Mouse (Mus musculus): ENCODE results near the gene Dqx1. TPM values are rescaled to one million over a fixed set of nuclear protein-coding genes. Genes with fewer than 3 reads are reported as not detected.

Dqx1 gene
- polyA plus RNA-seq, 1 experiment = 0.84 TPM

DNA sequence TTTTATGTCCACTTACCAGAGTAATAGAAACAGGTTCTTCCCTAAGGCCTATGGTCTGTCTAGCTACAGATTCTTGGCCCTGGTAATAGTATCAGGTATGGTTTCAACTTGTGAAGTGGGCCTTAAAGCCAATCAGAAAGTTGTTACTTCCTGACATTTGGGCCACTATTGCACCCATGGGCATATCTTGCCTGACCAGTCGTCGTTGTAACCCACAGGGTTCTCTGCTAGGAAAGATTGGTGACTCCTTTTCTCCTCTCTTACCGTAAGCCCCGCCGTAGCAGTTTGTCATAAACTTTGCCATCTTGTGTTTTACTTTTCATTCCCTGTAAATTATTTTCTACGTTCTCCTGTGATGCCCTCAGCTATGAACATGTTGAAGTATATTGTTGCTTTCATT lies 37.5 kb upstream of the Dqx1 start:
- H3K4me1 ChIP-seq (ENCODE audit: control insufficient read depth, insufficient read depth, low read length) = peaks cover 29% of the 10 kb centered on the region
- TF ChIP-seq POLR2A (IDR thresholded peaks at IDR 0.05; ENCODE audit: low read depth, low read length) = no peak
- TF ChIP-seq CTCF (IDR thresholded peaks at IDR 0.05; ENCODE audit: borderline replicate concordance, insufficient read depth, low read length) = no peak
- H3K4me3 ChIP-seq (ENCODE audit: insufficient read depth, low read length) = no peak overlapping the region
- no peak overlapping the region for H3K27ac ChIP-seq (ENCODE audit: insufficient read depth, low read length)

DNA sequence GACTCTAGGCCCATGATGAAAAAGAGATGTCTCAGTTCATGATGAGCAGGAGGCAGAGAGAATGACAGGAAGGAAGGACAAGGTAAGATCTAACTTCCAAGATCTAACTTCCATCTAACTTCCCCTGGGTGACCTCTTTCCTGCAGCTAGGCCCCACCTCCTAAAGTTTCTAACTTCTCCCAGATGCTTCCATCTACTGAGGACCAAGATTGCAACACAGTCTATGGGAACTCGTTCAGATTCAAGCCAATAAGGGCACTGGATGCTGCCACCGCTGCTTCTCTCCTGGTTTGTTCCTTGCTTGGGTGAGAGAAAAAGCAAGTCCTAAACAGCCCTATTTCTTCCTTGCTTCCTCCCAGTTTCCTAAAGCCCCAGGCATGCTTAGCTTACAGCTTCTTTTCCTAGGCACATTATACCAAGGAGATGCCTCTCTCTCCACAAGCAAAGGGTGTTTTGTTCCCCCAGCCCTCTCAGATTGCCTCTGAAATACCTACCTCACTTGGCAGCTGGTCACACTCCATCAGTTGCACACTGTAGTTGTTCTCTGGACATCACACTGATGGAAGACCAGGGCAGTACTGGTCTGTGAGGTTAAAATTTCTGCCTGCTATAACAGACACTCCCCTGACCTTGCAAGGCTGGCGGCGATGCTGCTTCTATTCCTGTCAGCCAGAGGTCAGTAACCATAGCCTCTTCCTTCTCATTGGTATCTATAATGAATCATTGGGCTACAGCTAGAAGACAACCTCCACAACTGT lies 36.6 kb upstream of the Dqx1 start:
- TF ChIP-seq CTCF (IDR thresholded peaks at IDR 0.05; ENCODE audit: borderline replicate concordance, insufficient read depth, low read length) = no peak
- TF ChIP-seq POLR2A (IDR thresholded peaks at IDR 0.05; ENCODE audit: low read depth, low read length) = no peak
- peaks cover 27% of the 10 kb centered on the region for H3K4me1 ChIP-seq (ENCODE audit: control insufficient read depth, insufficient read depth, low read length)
- no peak overlapping the region for H3K27ac ChIP-seq (ENCODE audit: insufficient read depth, low read length)
- H3K4me3 ChIP-seq (ENCODE audit: insufficient read depth, low read length) = no peak overlapping the region

DNA sequence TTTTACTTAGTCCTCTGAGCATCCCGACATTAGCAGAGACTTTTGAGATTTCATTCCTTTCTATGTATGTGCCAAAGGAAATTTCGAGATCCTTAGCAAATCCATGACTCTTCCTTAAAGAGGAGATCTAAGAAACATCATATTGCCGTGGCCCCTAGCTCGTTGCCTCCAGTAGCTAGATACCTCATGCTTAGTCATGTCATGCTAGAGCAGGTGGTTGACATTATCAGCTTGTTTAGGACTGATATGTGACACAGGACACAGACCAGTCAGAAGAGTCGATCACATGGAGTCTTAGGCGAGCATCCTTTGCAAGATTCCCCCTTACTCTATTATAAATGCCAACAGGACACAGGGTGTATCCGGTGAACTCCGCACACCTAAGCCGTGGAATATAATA lies 34.6 kb upstream of the Dqx1 start:
- Histone ChIP-seq H3K27ac (ENCODE audit: insufficient read depth, low read length) (peak overlapping the region; percentile 95; the same call in 1 of the 2 replicates), H3K4me1 (ENCODE audit: control insufficient read depth, insufficient read depth, low read length) (peaks cover 26% of the 10 kb centered on the region), H3K4me3 (ENCODE audit: insufficient read depth, low read length) (no peak overlapping the region)
- no peak for TF ChIP-seq POLR2A (IDR thresholded peaks at IDR 0.05; ENCODE audit: low read depth, low read length)
- TF ChIP-seq CTCF (IDR thresholded peaks at IDR 0.05; ENCODE audit: borderline replicate concordance, insufficient read depth, low read length) = no peak

DNA sequence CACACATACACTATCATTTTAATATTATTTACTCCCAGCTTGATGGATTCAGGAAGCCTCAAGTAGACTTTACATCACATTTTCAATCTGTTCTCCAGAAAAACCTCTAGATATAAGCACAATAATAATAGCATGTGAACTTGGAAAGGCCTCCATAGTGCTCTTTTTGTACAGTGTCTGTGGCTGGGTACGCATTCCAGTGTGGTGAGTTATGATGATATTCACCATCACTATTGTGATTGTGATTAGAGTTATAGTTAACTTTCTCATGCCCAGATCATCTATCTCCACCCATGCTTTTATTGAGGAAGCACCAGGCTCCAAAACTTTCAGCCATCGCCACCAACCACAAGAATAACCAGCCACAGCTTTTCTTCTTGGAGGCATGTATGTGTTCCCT lies 33.9 kb upstream of the Dqx1 start:
- peak overlapping the region; percentile 95 for H3K27ac ChIP-seq (ENCODE audit: insufficient read depth, low read length)
- H3K4me1 ChIP-seq (ENCODE audit: control insufficient read depth, insufficient read depth, low read length) = peaks cover 32% of the 10 kb centered on the region
- TF ChIP-seq POLR2A (IDR thresholded peaks at IDR 0.05; ENCODE audit: low read depth, low read length) (no peak), CTCF (IDR thresholded peaks at IDR 0.05; ENCODE audit: borderline replicate concordance, insufficient read depth, low read length) (no peak)
- H3K4me3 ChIP-seq (ENCODE audit: insufficient read depth, low read length) = no peak overlapping the region

DNA sequence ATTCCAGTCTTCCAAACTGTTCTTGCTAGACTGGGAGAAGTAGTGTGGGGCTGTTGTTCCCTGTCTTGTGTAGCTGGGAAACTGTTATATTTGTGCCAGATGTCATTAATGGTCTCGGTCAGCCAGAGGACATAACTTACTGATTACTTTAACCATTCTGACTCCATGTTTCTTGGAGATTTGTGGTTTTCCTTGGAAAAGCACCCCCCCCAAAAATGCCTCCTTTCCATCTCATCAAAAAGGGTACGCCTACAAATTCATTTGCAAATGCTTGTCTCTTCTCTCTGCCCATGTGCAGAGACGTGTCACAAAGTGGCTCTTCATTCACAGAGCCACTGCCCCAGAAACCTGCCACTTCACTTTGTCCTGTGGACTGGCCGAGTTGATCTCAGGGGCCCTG lies 33.2 kb upstream of the Dqx1 start:
- Histone ChIP-seq H3K4me3 (ENCODE audit: insufficient read depth, low read length) (no peak overlapping the region), H3K27ac (ENCODE audit: insufficient read depth, low read length) (peak overlapping the region; percentile 95), H3K4me1 (ENCODE audit: control insufficient read depth, insufficient read depth, low read length) (peaks cover 36% of the 10 kb centered on the region)
- TF ChIP-seq POLR2A (IDR thresholded peaks at IDR 0.05; ENCODE audit: low read depth, low read length) = no peak; the same call in 1 of the 2 replicates

DNA sequence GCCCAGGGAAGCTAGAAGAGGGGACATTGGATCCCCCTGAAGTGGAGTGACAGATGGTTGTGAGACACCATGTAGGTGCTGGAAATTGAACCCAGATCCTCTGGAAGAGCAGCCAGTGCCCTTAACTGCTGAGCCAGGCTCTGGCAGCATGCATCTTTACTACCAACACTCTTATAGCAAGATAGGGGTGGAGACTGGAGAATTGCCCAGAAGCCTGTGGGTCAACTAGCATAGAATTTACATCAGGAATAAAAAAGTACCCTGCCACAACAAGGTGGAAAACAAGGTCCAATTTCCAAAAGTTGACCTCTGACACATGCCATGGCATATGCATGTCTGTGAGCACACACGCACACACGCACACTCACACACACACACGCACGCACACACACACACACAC lies 32.4 kb upstream of the Dqx1 start:
- Histone ChIP-seq H3K27ac (ENCODE audit: insufficient read depth, low read length) (peak overlapping the region; percentile 95), H3K4me3 (ENCODE audit: insufficient read depth, low read length) (no peak overlapping the region)
- 0 out of 2 replicates have a peak, but pooled peaks have one; percentile 30 for TF ChIP-seq POLR2A (IDR thresholded peaks at IDR 0.05; ENCODE audit: low read depth, low read length)
- no peak for TF ChIP-seq CTCF (IDR thresholded peaks at IDR 0.05; ENCODE audit: borderline replicate concordance, insufficient read depth, low read length)

DNA sequence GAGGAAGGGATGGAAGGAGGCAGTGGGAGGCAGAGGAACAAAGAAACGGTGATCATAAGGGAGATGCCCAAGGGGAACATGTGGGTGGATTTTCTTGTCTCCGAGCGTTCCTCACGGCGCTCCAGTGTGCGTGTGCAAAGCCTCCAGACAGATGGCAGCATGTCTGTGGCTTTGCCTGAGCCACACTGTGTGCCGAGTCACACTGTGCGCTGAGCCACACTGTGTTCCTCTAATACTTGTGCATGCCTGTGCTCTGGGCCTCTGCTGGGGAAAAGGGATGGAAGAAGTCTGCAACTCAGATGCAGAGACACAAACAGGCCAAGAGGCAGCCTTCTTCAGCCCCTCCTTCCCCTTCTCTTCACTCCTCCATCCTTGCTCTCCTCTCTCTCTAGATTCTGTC lies 30.4 kb upstream of the Dqx1 start:
- peaks cover 38% of the 10 kb centered on the region for H3K4me1 ChIP-seq (ENCODE audit: control insufficient read depth, insufficient read depth, low read length)
- no peak for TF ChIP-seq CTCF (IDR thresholded peaks at IDR 0.05; ENCODE audit: borderline replicate concordance, insufficient read depth, low read length)
- no peak for TF ChIP-seq POLR2A (IDR thresholded peaks at IDR 0.05; ENCODE audit: low read depth, low read length)
- peak overlapping the region; percentile 47 for H3K27ac ChIP-seq (ENCODE audit: insufficient read depth, low read length)
- H3K4me3 ChIP-seq (ENCODE audit: insufficient read depth, low read length) = no peak overlapping the region

More for the DNA sequence above, 32.4 kb upstream of the Dqx1 start:
- H3K4me1 ChIP-seq (ENCODE audit: control insufficient read depth, insufficient read depth, low read length) = peaks cover 36% of the 10 kb centered on the region

DNA sequence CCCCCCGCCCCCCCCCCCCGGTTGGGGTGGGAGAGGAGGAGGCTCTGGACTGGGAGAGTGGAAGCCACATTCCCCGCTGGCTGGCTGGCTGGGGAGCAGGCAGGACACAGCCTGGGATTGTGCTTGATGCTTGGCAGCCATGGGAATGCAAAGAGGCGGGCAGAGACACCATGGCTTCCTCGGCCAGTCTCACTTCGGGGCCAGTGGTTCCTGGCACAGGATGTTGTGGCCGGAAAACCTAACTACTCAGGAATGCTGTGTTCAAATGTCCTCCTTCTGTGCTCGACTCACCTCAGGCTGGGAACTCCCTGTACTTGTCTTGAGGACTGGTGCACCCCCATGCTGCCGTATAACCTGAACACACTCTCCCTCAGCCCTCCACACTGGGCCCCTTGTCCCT lies 29.9 kb upstream of the Dqx1 start:
- peak overlapping the region; percentile 51 for H3K27ac ChIP-seq (ENCODE audit: insufficient read depth, low read length)

DNA sequence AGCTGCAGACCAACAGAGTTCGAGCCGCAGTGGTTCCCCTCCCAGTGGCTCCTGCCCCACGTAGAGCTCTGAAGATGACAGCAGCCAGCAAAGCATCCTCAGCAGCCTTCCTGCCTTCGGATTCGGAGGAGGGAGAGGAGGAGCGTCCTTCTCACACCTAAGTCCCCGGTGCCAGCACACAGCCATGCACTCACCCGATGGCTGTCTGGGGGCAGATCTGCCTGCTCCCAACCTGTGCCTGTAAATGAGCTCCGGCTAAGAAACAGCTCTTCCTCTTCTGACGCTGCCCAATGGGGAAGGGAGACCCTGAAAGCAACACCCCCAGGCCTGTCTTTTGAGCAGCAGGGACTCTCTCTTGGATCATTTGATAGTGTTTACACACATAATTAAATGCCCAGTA lies 27.9 kb upstream of the Dqx1 start:
- Histone ChIP-seq H3K4me3 (ENCODE audit: insufficient read depth, low read length) (no peak overlapping the region), H3K4me1 (ENCODE audit: control insufficient read depth, insufficient read depth, low read length) (peaks cover 25% of the 10 kb centered on the region), H3K27ac (ENCODE audit: insufficient read depth, low read length) (peak overlapping the region; percentile 51; the same call in 1 of the 2 replicates)
- TF ChIP-seq CTCF (IDR thresholded peaks at IDR 0.05; ENCODE audit: borderline replicate concordance, insufficient read depth, low read length) (no peak), POLR2A (IDR thresholded peaks at IDR 0.05; ENCODE audit: low read depth, low read length) (no peak; the same call in 1 of the 2 replicates)

More for the DNA sequence above, 29.9 kb upstream of the Dqx1 start:
- peaks cover 38% of the 10 kb centered on the region for H3K4me1 ChIP-seq (ENCODE audit: control insufficient read depth, insufficient read depth, low read length)
- TF ChIP-seq POLR2A (IDR thresholded peaks at IDR 0.05; ENCODE audit: low read depth, low read length) (peak; percentile 43; the same call in 1 of the 2 replicates), CTCF (IDR thresholded peaks at IDR 0.05; ENCODE audit: borderline replicate concordance, insufficient read depth, low read length) (no peak)
- H3K4me3 ChIP-seq (ENCODE audit: insufficient read depth, low read length) = no peak overlapping the region

DNA sequence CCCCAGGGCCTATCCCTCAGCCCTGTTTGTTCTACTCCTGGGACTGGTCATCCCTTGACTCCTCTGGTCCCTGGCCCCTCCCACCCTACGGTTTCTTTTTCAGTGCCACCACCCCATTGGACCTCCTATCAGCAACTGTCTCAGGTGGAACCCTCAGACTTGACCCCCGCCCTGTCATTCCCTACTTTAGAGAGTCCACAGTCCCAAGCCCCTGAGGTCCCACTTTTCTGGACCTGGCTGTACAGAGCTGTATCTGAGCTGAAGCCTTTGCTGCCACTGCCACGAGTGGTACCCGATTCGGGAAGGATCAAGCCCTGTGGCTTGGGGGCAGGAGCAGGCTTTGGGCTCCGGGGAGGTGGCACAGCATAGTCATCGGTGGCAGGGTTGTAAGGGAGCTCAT lies 26.5 kb upstream of the Dqx1 start:
- TF ChIP-seq POLR2A (IDR thresholded peaks at IDR 0.05; ENCODE audit: low read depth, low read length) (no peak), CTCF (IDR thresholded peaks at IDR 0.05; ENCODE audit: borderline replicate concordance, insufficient read depth, low read length) (no peak)
- Histone ChIP-seq H3K4me3 (ENCODE audit: insufficient read depth, low read length) (peak overlapping the region; percentile 93), H3K27ac (ENCODE audit: insufficient read depth, low read length) (peak overlapping the region; percentile 85), H3K4me1 (ENCODE audit: control insufficient read depth, insufficient read depth, low read length) (peaks cover 21% of the 10 kb centered on the region; the same call in 1 of the 2 replicates)
